Mouse (Mus musculus): ENCODE measurements at regions not wholly inside any gene's neighbourhood (a gene's known extent, or its start where the extent isn't known, plus 50 kb on each side); places are given as distances from the start of the nearest gene placed in this dataset.
A peak's percentile ranks its signal among the peaks of the same experiment; 100 is the strongest.

DNA sequence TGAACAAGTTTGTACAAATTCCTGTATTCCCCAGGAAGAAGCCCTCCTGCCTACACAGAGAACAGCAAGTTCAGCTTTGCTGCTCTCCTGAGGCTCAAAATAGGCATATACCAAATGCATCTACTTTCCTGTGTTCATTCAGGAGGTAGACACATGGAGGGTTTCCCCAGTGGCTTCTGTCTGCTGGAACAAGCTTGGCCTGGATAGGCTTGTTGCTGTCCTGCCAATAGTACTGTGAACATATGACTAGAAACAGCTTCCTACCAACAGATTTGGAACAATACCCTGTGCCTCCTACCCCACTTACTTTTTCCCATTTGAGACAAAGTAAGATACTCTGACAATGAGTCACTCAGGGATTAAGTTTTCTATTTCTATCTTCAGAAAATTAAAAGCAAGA is 93.8 kb upstream of the Wdpcp start:
- no peak for TF ChIP-seq POU5F1 (IDR thresholded peaks at IDR 0.05; ENCODE audit: borderline replicate concordance, low read length)
- no peak for TF ChIP-seq NANOG (IDR thresholded peaks at IDR 0.05; ENCODE audit: borderline replicate concordance, low read length)
- TF ChIP-seq CTCF (conservative IDR thresholded peaks at IDR 0.05; ENCODE audit: low read length), result no peak
- no peaks in the 10 kb centered on the region for H3K27me3 ChIP-seq (ENCODE audit: insufficient read depth, low read length)
- peaks cover 33% of the 10 kb centered on the region for H3K9me3 ChIP-seq (ENCODE audit: low read length)
- no peaks in the 10 kb centered on the region for H3K4me1 ChIP-seq (replicated peaks; ENCODE audit: low read depth, low read length)
- no peaks in the 10 kb centered on the region for H3K36me3 ChIP-seq (ENCODE audit: insufficient read depth, low read length)
- no peak overlapping the region for H3K4me3 ChIP-seq (replicated peaks; ENCODE audit: low read length)

DNA sequence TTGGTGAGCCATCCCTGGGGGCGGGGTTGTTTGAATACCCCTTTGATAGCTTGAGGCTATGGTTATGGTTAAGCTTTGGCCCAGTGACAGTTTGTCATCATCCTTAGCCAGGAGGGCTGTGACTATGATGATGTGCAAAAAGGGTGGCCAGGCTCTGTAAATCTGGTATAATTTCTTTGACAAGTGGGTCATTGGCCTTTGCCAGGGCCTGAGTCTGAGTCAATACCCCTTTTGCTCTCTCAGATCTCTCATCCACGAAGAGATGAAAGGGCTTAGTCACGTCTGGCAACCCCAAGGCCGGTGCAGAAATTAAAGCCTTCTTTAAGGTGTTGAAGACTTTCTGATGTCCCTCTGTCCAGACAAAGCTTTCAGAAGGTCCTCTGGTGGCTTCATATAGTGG is 99.7 kb upstream of the Ugp2 start:
- no peak for TF ChIP-seq CTCF (conservative IDR thresholded peaks at IDR 0.05; ENCODE audit: low read length)
- Histone ChIP-seq H3K36me3 (ENCODE audit: insufficient read depth, low read length) (no peaks in the 10 kb centered on the region), H3K9me3 (ENCODE audit: low read length) (no peaks in the 10 kb centered on the region; the same call in 1 of the 2 replicates), H3K4me1 (replicated peaks; ENCODE audit: low read depth, low read length) (no peaks in the 10 kb centered on the region), H3K4me3 (replicated peaks; ENCODE audit: low read length) (no peak overlapping the region), H3K27me3 (ENCODE audit: insufficient read depth, low read length) (no peaks in the 10 kb centered on the region)

DNA sequence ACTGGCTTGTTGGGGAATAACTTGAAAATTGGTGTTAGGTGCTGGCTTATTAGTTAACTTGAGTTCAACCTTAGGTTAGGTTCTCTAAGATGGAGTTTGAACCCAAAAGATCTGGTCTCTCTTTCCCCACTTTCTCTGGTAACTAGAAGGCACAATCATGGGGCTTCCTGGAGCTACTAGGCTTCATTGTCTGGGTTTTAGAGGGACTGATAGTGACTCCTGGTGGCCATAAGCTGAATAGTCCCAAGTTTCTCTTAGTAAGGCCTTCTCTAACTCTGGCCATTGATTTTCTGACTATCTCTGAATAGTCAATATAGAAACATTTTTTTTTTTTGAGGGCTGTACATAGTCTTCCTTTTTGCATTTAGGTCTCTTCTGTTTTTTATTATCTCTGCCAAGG is 97.5 kb upstream of the Ugp2 start:
- peak; percentile 65 for TF ChIP-seq CTCF (conservative IDR thresholded peaks at IDR 0.05; ENCODE audit: low read length)
- TF ChIP-seq NANOG (IDR thresholded peaks at IDR 0.05; ENCODE audit: borderline replicate concordance, low read length), result no peak
- TF ChIP-seq POU5F1 (IDR thresholded peaks at IDR 0.05; ENCODE audit: borderline replicate concordance, low read length), result no peak
- Histone ChIP-seq H3K4me1 (replicated peaks; ENCODE audit: low read depth, low read length) (no peaks in the 10 kb centered on the region), H3K27me3 (ENCODE audit: insufficient read depth, low read length) (no peaks in the 10 kb centered on the region), H3K9me3 (ENCODE audit: low read length) (no peaks in the 10 kb centered on the region), H3K4me3 (replicated peaks; ENCODE audit: low read length) (no peak overlapping the region), H3K36me3 (ENCODE audit: insufficient read depth, low read length) (no peaks in the 10 kb centered on the region)

DNA sequence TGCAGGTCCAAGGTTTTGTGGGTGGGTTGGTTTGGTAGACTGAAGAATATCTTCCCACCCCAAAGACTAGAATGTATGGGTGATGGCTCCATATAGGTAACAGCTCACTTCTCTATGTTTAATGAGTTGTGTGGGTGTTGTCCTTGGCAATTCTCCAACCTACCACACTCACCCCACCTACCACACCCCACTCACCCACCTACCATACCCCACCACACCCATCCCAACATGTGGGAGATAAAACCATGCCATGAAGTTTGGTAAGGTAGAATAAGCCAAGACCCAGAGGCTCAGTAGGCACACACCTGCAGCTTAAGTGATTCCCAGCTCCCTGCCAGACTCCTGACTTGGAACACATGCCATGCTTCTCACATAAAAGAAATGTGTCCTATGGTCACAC is 89.0 kb upstream of the Ugp2 start:
- no peaks in the 10 kb centered on the region for H3K36me3 ChIP-seq (ENCODE audit: insufficient read depth, low read length)
- H3K9me3 ChIP-seq (ENCODE audit: low read length), result no peaks in the 10 kb centered on the region; the same call in 1 of the 2 replicates
- TF ChIP-seq NANOG (IDR thresholded peaks at IDR 0.05; ENCODE audit: borderline replicate concordance, low read length) (no peak), POU5F1 (IDR thresholded peaks at IDR 0.05; ENCODE audit: borderline replicate concordance, low read length) (no peak), CTCF (conservative IDR thresholded peaks at IDR 0.05; ENCODE audit: low read length) (no peak)
- H3K27me3 ChIP-seq (ENCODE audit: insufficient read depth, low read length), result no peaks in the 10 kb centered on the region
- H3K4me1 ChIP-seq (replicated peaks; ENCODE audit: low read depth, low read length), result no peaks in the 10 kb centered on the region
- H3K4me3 ChIP-seq (replicated peaks; ENCODE audit: low read length), result no peak overlapping the region

DNA sequence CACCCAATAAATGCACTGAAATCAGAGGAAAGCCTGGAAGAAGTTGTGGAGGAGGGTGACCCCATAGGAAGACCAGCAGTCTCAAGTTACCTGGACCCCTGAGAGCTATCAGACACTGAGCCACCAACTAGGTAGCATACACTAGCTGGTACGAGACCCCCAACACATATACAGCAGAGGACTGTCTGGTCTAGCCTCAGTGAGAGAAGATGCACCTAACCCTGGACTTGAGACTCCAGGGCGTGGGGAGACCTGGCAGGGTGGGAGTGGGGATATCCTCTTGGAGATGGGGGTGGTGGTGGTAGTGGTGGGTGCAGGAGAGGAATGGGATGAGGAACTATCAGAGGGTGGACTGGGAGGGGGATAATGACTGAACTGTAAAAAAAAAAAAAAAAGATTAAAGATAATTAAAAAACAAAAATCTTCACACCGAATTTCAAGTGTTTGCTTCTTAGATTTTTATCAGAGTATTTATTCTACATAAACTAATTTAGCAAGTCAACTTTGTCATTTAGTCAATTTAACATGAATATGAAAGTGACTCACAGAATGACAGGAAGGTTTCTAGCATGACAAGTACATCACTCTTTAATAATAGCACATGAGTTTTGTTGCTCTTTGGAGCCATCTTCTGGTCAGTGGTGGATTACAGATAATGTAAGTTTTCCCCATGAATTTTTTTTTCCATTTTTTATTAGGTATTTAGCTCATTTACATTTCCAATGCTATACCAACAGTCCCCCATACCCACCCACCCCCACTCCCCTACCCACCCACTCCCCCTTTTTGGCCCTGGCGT is 82.5 kb upstream of the Ugp2 start:
- Histone ChIP-seq H3K27me3 (ENCODE audit: insufficient read depth, low read length) (no peaks in the 10 kb centered on the region), H3K4me3 (replicated peaks; ENCODE audit: low read length) (no peak overlapping the region), H3K9me3 (ENCODE audit: low read length) (no peaks in the 10 kb centered on the region), H3K36me3 (ENCODE audit: insufficient read depth, low read length) (no peaks in the 10 kb centered on the region), H3K4me1 (replicated peaks; ENCODE audit: low read depth, low read length) (no peaks in the 10 kb centered on the region)
- TF ChIP-seq POU5F1 (IDR thresholded peaks at IDR 0.05; ENCODE audit: borderline replicate concordance, low read length), result no peak
- 0 out of 2 replicates have a peak, but pooled peaks have one; percentile 8 for TF ChIP-seq CTCF (conservative IDR thresholded peaks at IDR 0.05; ENCODE audit: low read length)

DNA sequence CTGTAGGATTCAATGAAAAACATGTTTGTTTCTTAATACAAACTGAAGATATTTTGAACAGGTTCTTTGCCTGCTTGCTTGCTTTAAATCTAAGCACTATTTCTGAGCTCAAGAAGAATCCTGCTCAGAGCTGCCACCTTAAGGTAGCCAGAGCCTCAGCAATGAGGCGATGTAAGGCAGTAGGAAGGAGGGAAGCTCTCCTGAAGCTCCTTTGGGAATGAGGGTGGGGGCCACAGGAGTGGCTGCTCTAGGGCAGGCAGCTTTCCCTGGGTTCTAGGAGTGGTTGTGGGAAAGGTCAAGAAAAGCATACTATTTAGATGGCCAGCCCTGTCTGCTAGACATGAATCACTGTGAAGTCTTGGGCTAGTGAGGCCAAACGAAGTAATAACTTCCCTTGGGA is 62.7 kb upstream of the Ugp2 start:
- no peak for TF ChIP-seq NANOG (IDR thresholded peaks at IDR 0.05; ENCODE audit: borderline replicate concordance, low read length)
- no peak for TF ChIP-seq POU5F1 (IDR thresholded peaks at IDR 0.05; ENCODE audit: borderline replicate concordance, low read length)
- peak; percentile 19; the same call in 1 of the 2 replicates for TF ChIP-seq CTCF (conservative IDR thresholded peaks at IDR 0.05; ENCODE audit: low read length)
- no peaks in the 10 kb centered on the region for H3K36me3 ChIP-seq (ENCODE audit: insufficient read depth, low read length)
- H3K4me1 ChIP-seq (replicated peaks; ENCODE audit: low read depth, low read length), result peaks cover 4% of the 10 kb centered on the region; the same call in 1 of the 2 replicates
- no peak overlapping the region for H3K4me3 ChIP-seq (replicated peaks; ENCODE audit: low read length)
- H3K9me3 ChIP-seq (ENCODE audit: low read length), result no peaks in the 10 kb centered on the region
- H3K27me3 ChIP-seq (ENCODE audit: insufficient read depth, low read length), result no peaks in the 10 kb centered on the region

DNA sequence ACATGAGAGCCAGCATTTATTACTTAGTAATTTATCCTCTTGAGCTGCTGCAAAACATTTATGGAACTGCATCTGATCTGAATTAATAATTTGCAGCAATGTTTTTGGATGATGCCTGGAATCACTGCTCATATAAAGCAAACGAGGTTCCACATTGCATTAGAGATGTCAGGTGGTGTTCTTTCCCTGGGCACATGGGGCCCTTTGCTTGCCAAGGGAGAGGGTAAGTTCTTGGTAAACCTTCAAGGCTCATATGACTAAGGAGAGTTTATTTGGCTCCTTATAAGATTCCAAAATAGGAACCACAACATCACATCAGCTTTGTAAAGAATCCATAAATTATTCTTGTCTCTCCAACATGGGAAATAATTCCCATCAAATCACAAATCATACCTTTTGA is 59.0 kb upstream of the Ugp2 start:
- Histone ChIP-seq H3K27me3 (ENCODE audit: insufficient read depth, low read length) (no peaks in the 10 kb centered on the region), H3K4me3 (replicated peaks; ENCODE audit: low read length) (no peak overlapping the region), H3K4me1 (replicated peaks; ENCODE audit: low read depth, low read length) (peaks cover 4% of the 10 kb centered on the region; the same call in 1 of the 2 replicates), H3K9me3 (ENCODE audit: low read length) (no peaks in the 10 kb centered on the region), H3K36me3 (ENCODE audit: insufficient read depth, low read length) (no peaks in the 10 kb centered on the region)
- TF ChIP-seq POU5F1 (IDR thresholded peaks at IDR 0.05; ENCODE audit: borderline replicate concordance, low read length) (no peak), CTCF (conservative IDR thresholded peaks at IDR 0.05; ENCODE audit: low read length) (no peak), NANOG (IDR thresholded peaks at IDR 0.05; ENCODE audit: borderline replicate concordance, low read length) (no peak)

DNA sequence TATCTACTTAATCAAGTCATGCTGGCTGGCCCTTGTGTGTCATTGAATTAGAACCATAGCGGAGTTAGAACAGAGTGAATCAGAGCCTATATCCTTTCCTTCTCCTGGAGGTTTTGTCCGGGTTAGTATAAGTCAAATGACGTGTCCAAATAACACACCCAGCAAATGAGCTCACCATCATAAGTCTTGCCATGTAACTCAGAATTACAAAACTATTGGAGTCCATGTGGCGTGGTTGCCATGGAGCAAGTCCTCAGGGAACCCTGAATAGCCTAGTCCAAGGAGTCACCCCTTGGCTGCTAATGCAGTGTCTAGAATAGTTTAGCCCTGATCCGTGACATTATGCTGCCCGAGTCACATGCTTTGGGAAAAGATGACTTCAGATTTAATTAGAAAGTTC is 57.7 kb upstream of the Ugp2 start:
- Histone ChIP-seq H3K4me1 (replicated peaks; ENCODE audit: low read depth, low read length) (peaks cover under 1% of the 10 kb centered on the region; the same call in 1 of the 2 replicates), H3K36me3 (ENCODE audit: insufficient read depth, low read length) (no peaks in the 10 kb centered on the region)
- no peak for TF ChIP-seq POU5F1 (IDR thresholded peaks at IDR 0.05; ENCODE audit: borderline replicate concordance, low read length)
- no peak for TF ChIP-seq NANOG (IDR thresholded peaks at IDR 0.05; ENCODE audit: borderline replicate concordance, low read length)
- no peak for TF ChIP-seq CTCF (conservative IDR thresholded peaks at IDR 0.05; ENCODE audit: low read length)

DNA sequence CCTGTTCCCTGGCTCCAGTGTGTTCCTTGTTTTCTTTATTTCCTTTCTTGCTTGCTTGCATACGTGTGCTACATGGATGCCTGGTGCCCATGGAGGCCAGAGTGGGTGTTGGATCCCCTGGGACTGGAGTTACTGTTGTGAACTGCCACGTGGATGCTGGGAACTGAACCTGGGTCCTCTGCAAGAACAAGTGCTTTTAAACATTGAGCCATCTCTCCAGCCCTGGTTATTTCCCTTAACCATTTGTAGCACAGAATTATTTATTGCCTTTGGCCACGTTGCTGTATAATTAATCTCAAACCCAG is 57.0 kb upstream of the Ugp2 start:
- H3K4me1 ChIP-seq (replicated peaks; ENCODE audit: low read depth, low read length), result no peaks in the 10 kb centered on the region
- H3K9me3 ChIP-seq (ENCODE audit: low read length), result no peaks in the 10 kb centered on the region
- no peaks in the 10 kb centered on the region for H3K27me3 ChIP-seq (ENCODE audit: insufficient read depth, low read length)
- H3K36me3 ChIP-seq (ENCODE audit: insufficient read depth, low read length), result no peaks in the 10 kb centered on the region
- TF ChIP-seq POU5F1 (IDR thresholded peaks at IDR 0.05; ENCODE audit: borderline replicate concordance, low read length), result no peak
- no peak for TF ChIP-seq CTCF (conservative IDR thresholded peaks at IDR 0.05; ENCODE audit: low read length)
- no peak for TF ChIP-seq NANOG (IDR thresholded peaks at IDR 0.05; ENCODE audit: borderline replicate concordance, low read length)
- H3K4me3 ChIP-seq (replicated peaks; ENCODE audit: low read length), result no peak overlapping the region

More for the DNA sequence above, 57.7 kb upstream of the Ugp2 start:
- Histone ChIP-seq H3K4me3 (replicated peaks; ENCODE audit: low read length) (no peak overlapping the region), H3K27me3 (ENCODE audit: insufficient read depth, low read length) (no peaks in the 10 kb centered on the region), H3K9me3 (ENCODE audit: low read length) (no peaks in the 10 kb centered on the region)
